Mouse (Mus musculus) liver, adult 2 months (tissue): ENCODE measurements around the gene Ap5z1.

ENCODE experiments used
- CTCF ChIP-seq: fragments of 200-500 bp; IDR thresholded peaks from 2 replicates; pipeline ENCODE4 v1.5.1; 2011; ENCODE audit warnings: low read depth, low read length, control low read depth
- POLR2A ChIP-seq: fragments of 200-500 bp; IDR thresholded peaks from 2 replicates; pipeline ENCODE4 v1.6.1; 2011; ENCODE audit warnings: low read length, control low read depth; ENCODE audit not compliant: insufficient read depth; ENCODE audit errors: extremely low read depth

DNA sequence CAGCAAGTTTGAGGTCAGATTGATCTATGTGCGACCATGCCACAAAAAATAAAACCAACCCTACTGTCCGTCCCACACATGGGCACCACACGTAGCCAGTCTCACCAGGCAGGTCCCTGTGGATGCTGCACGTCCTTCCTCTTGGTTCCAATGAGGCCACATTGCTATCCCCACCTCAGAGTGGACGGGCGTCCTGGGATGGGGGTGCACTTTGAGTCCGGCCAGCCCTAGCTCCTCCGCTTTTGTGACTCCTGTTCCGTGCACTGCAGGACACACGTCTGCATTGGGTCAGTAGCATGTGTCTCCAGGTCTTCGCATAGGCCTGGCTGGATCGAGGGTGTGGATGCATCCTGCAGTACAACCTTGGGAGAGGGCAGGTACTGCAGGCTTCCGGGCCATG lies 4.6 kb downstream of the Ap5z1 start:
- no peak for TF ChIP-seq POLR2A
- no peak for TF ChIP-seq CTCF
